Mouse (Mus musculus) hindbrain, postnatal 0 days (tissue): ENCODE measurements around the gene Trnp1. TPM values are rescaled to one million over a fixed set of nuclear protein-coding genes. Genes with fewer than 3 reads are reported as not detected.
"Not testable (repeated sequence)": the region's sequence is repeated elsewhere in the genome, so short reads cannot be mapped to it uniquely, and the experiment has no call there.

ENCODE experiments used
- ATAC-seq: fragments of 200-750 bp; cut with Nextera tagmentation; 2 replicates; pipeline ENCODE4 v1.8.0; 2017; ENCODE audit warnings: mild to moderate bottlenecking, moderate TSS enrichment, moderate library complexity
- DNase-seq: peaks from one replicate; pipeline ENCODE4 v3.0.0-alpha.2; 2015; ENCODE audit warnings: low spot score
- H3K27ac ChIP-seq: fragments of 300-500 bp; sonication (generic); 2 replicates; pipeline ENCODE4 v1.5.1; 2014; ENCODE audit warnings: mild to moderate bottlenecking
- H3K27me3 ChIP-seq: fragments of 300-500 bp; sonication (generic); 2 replicates; pipeline ENCODE4 v1.6.1; 2014; ENCODE audit warnings: low read length, mixed read lengths; ENCODE audit not compliant: insufficient read depth
- H3K36me3 ChIP-seq: fragments of 300-500 bp; sonication (generic); 2 replicates; pipeline ENCODE4 v1.6.1; 2014; ENCODE audit warnings: low read length, mixed read lengths; ENCODE audit not compliant: insufficient read depth
- H3K4me1 ChIP-seq: fragments of 300-500 bp; sonication (generic); 2 replicates; pipeline ENCODE4 v1.6.1; 2014; ENCODE audit warnings: antibody characterized with exemption, low read length, mixed read lengths; ENCODE audit not compliant: insufficient read depth
- H3K4me2 ChIP-seq: fragments of 300-500 bp; sonication (generic); 2 replicates; pipeline ENCODE4 v1.6.1; 2014; ENCODE audit warnings: low read depth, mild to moderate bottlenecking, low read length, moderate library complexity, mixed read lengths
- H3K4me3 ChIP-seq: fragments of 300-500 bp; sonication (generic); 2 replicates; pipeline ENCODE4 v1.5.1; 2014; ENCODE audit warnings: low read length
- H3K9ac ChIP-seq: fragments of 300-500 bp; sonication (generic); replicated peaks from 2 replicates; pipeline ENCODE4 v1.6.1; 2014; ENCODE audit warnings: mild to moderate bottlenecking, low read length, moderate library complexity, mixed read lengths
- H3K9me3 ChIP-seq: fragments of 300-500 bp; sonication (generic); 2 replicates; pipeline ENCODE4 v1.6.1; 2016; ENCODE audit warnings: low read length, mixed read lengths
- CTCF ChIP-seq: IDR thresholded peaks from 2 replicates; pipeline ENCODE4 v1.5.1; 2016; ENCODE audit warnings: antibody characterized with exemption, control low read depth, low read depth
- WGBS: fragments of 180-500 bp; shearing (Covaris S2); extraction: QIAGEN DNeasy Blood & Tissue Kit; methylation state at CpG from one replicate; pipeline ENCODE4 v1.1.7; 2014; 5-methylcytosine and 5-hydroxymethylcytosine counted together
- polyA plus RNA-seq: library from polyadenylated mRNA; unstranded; fragments of >200 nt; fragmentation: Nextera tagmentation; extraction: Ambion mirVana; gene quantifications from 2 replicates; pipeline ENCODE4 v1.2.1, GENCODE M21; 2015
- total RNA-seq: library from RNA; depleted of rRNA; stranded (reverse); fragments of >200 nt; gene quantifications from 2 replicates; pipeline ENCODE4 v1.2.3, GENCODE M21; 2014

Trnp1 gene
- total and polyA plus RNA-seq, 2 experiments from 2014 or later: 22.0 to 54.5 TPM

DNA sequence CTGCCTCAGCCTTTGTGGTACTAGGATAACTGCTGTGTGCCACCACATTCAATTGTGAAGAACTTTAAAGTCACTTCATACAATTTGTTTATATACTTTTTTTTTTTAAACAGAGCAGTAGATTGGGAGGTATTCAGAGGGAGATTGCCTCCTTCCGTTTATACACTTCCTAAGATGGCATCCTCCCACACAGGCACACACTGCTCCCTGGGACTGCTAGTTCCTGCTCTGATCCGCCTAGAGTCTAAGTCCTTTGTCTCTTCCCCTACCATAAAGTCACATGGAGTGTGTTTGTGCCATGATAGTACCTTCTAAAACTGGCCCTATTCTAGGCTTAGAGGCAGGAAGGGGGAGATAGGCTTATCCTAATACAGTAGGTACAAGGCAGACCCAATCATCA lies 23.2 kb upstream of the Trnp1 start:
- no peak for DNase-seq
- H3K36me3 ChIP-seq: no peaks in the 10 kb centered on the region
- H3K4me1 ChIP-seq: no peaks in the 10 kb centered on the region
- TF ChIP-seq CTCF: no peak
- H3K4me3 ChIP-seq: no peak overlapping the region
- H3K9ac ChIP-seq: no peak overlapping the region
- no peaks in the 10 kb centered on the region for H3K9me3 ChIP-seq
- 71% methylated on average over 2 of the region's 2 CpGs for WGBS
- H3K4me2 ChIP-seq: no peak overlapping the region
- no peak for ATAC-seq
- H3K27ac ChIP-seq: no peak overlapping the region
- peaks cover 24% of the 10 kb centered on the region for H3K27me3 ChIP-seq

DNA sequence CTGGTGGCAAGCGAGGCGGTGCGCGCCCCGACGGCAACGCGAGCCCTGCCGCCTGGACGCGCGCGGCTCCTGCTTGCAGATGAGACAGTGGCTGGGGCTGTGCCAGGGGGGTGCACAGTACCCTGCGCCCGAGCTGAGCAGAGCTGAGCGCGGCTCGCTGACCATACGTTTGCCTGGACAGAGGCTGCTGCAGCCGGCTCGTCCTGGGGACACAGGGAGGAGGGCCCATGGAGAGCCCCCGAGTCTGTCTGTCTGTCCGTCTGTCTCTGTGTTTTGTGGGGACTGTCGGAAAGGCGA lies 21.0 kb upstream of the Trnp1 start:
- Histone ChIP-seq H3K36me3 (no peaks in the 10 kb centered on the region), H3K4me1 (no peaks in the 10 kb centered on the region), H3K9me3 (no peaks in the 10 kb centered on the region), H3K4me3 (peak overlapping the region; percentile 29), H3K9ac (no peak overlapping the region), H3K27ac (no peak overlapping the region), H3K4me2 (peak overlapping the region; percentile 46), H3K27me3 (peaks cover 24% of the 10 kb centered on the region)
- peak; percentile 21; the same call in 1 of the 2 replicates for ATAC-seq
- WGBS: 8% methylated on average over 25 of the region's 25 CpGs
- no peak for DNase-seq
- TF ChIP-seq CTCF: no peak

DNA sequence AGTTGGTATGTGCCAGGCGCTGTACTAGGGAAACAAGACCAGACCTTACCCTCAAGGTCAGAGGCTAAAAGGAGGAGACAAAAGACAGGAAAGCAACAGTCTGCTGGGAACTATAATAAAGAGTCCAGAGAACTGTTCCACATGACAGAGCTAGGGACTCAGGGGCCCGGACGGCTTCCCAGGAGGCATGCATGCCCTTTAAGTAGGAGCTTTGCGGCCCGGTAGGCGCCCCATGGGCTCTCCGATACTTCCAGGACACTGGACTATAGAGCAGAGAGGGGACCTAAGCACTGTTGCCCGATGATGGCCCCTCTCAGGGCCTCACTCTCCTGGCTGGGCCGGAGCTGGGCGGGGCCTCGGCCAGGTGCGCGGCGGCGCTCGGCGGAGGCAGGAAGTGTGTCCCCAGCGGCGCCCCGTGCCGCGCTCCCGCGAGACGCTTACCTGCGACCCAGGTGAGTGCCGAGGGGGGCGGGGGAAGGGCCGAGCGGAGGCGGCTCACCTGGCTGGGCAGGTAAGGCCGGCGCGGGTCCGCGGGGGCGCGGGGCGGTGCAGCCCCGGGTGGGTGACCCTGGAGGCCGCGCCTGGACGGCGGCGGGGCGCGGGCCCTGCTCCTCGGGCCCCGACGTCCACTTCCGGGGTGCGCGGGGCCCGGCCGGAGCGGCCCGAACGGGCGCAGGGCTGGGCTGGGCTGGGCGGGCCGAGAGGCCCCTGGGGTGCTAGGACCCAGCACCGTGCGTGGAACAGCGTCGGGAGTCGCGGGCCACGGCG lies 20.4 kb upstream of the Trnp1 start, which contains the start of gene Kdf1:
Gene Kdf1 (plus strand): TSS at position 363 of the 768 bp plus-strand sequence.
- no peaks in the 10 kb centered on the region for H3K9me3 ChIP-seq
- no peaks in the 10 kb centered on the region for H3K36me3 ChIP-seq
- DNase-seq (no peak), ATAC-seq (peak; percentile 15; the same call in 1 of the 2 replicates)
- H3K4me2 ChIP-seq: peak within 1 kb of the TSS; percentile 46
- TF ChIP-seq CTCF: no peak
- 7% methylated on average over 54 of the region's 69 CpGs for WGBS
- no peaks in the 10 kb centered on the region for H3K4me1 ChIP-seq
- H3K27me3 ChIP-seq: peaks cover 24% of the 10 kb centered on the region
- H3K27ac ChIP-seq: no peak within 1 kb of the TSS
- peak within 1 kb of the TSS; percentile 29 for H3K4me3 ChIP-seq
- H3K9ac ChIP-seq: no peak within 1 kb of the TSS

DNA sequence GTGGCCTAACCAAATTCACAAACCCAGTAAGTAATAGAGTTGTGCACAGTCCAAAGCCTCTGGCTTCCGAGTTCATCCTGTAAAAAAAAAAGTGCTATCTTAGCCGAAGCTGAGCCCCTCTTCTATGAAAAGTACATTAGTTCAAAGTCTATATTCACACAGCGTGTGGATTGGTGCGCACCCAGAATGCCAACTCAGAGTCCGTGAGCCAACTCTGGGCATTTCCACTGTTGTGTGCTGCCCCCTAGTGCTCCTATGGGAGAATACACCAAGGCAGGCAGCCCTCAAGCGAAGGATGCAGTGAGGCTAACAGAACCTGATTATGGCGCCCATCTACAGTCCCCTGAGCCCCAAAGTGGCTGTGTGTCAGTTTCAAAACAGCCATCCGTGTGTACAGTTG lies 14.6 kb upstream of the Trnp1 start:
- Histone ChIP-seq H3K9ac (no peak overlapping the region), H3K36me3 (no peaks in the 10 kb centered on the region), H3K9me3 (no peaks in the 10 kb centered on the region), H3K4me1 (peaks cover 4% of the 10 kb centered on the region), H3K27me3 (0 out of 2 replicates have a peak, but pooled peaks cover 5% of the 10 kb centered on the region), H3K27ac (no peak overlapping the region), H3K4me3 (no peak overlapping the region), H3K4me2 (no peak overlapping the region)
- DNase-seq (peak; percentile 83), ATAC-seq (peak; percentile 72)
- peak; percentile 93 for TF ChIP-seq CTCF
- WGBS: 8% methylated on average over 8 of the region's 8 CpGs

DNA sequence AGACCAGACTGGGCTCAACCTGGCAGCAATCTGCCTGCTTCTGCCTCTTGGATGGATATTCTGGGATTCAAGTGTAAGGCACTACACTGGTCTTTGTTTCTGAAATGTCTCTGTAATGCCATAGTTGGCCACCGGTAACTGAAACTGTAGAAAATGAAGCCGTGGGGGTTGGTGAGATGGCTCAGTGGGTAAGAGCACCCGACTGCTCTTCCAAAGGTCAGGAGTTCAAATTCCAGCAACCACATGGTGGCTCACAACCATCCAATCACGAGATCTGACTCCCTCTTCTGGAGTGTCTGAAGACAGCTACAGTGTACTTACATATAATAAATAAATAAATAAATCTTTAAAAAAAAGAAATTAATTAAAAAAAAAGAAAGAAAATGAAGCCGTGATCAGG lies 14.2 kb upstream of the Trnp1 start:
- H3K9ac ChIP-seq, H3K27me3 ChIP-seq, ATAC-seq, H3K27ac ChIP-seq, H3K9me3 ChIP-seq, DNase-seq, H3K4me1 ChIP-seq, H3K36me3 ChIP-seq, H3K4me2 ChIP-seq, H3K4me3 ChIP-seq: not testable (repeated sequence)
- WGBS: 51% methylated on average over 4 of the region's 5 CpGs

DNA sequence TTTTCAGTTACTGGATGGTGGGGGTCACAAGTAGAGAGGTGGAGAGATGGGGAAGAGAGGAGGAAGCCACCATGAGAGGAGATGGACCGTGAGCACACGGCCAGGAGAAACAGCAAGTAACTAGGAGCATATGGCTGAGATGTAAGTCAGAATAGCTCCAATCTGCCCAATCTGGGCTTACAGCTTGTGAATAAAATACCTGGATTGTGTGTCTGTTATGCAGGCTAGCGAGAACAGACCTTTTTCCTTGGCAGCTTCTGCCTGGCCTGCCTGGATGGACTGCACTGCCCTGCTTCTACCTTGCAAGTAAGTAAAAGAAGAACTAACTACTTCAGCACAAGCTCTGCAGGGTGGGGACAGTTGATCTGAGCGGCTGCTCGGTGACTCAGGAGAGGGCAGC lies 12.7 kb upstream of the Trnp1 start:
- 66% methylated on average over 5 of the region's 5 CpGs for WGBS
- Histone ChIP-seq H3K9me3 (no peaks in the 10 kb centered on the region), H3K4me3 (no peak overlapping the region), H3K27ac (no peak overlapping the region), H3K4me1 (peaks cover 4% of the 10 kb centered on the region), H3K4me2 (no peak overlapping the region), H3K9ac (no peak overlapping the region), H3K27me3 (0 out of 2 replicates have a peak, but pooled peaks cover 4% of the 10 kb centered on the region), H3K36me3 (no peaks in the 10 kb centered on the region)
- ATAC-seq (no peak), DNase-seq (no peak)
- TF ChIP-seq CTCF: no peak

DNA sequence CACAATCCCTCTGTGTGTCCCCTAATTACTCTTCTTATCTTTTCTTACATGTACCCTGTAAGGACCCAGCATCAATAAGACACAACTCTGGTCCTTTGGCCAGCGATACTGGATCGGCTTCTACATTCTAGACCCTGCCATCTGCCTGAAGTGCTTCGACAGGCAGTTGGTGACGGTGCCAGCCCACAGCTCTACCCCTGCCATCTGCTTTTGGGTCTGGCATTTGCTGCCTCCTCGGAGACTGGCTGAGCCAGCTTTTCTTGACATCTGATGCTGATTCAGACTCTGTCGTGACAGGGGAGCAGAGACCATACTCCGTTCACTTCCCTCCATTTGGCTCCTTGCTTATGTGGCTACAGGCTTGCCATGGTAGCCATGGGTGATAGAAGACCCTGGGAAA lies 10.6 kb upstream of the Trnp1 start:
- Histone ChIP-seq H3K9ac (no peak overlapping the region), H3K4me3 (no peak overlapping the region), H3K36me3 (no peaks in the 10 kb centered on the region), H3K27me3 (0 out of 2 replicates have a peak, but pooled peaks cover 4% of the 10 kb centered on the region), H3K4me1 (peaks cover 4% of the 10 kb centered on the region), H3K9me3 (no peaks in the 10 kb centered on the region), H3K27ac (no peak overlapping the region), H3K4me2 (no peak overlapping the region)
- ATAC-seq (peak; percentile 80), DNase-seq (peak; percentile 84)
- 41% methylated on average over 7 of the region's 7 CpGs for WGBS
- TF ChIP-seq CTCF: no peak
